Mouse (Mus musculus): ENCODE data around the gene Ajm1. TPM values are rescaled to one million over a fixed set of nuclear protein-coding genes. Genes with fewer than 3 reads are reported as not detected.

The Ajm1 gene
- total and polyA plus RNA-seq, 2 experiments = 0.07 TPM; not detected in 1

- TF ChIP-seq POLR2A (IDR thresholded peaks at IDR 0.05; ENCODE audit: extremely low read depth, insufficient read depth, low read length) (peak; percentile 73), CTCF (IDR thresholded peaks at IDR 0.05; ENCODE audit: low read depth, low read length) (no peak)
- H3K4me3 ChIP-seq (ENCODE audit: insufficient read depth, low read depth, low read length) = peak within 1 kb of the TSS; percentile 97
- H3K4me1 ChIP-seq (ENCODE audit: control insufficient read depth, insufficient read depth, low read length) = peaks cover 11% of the 10 kb centered on the region; the same call in 1 of the 2 replicates
- no peaks in the 10 kb centered on the region for H3K27me3 ChIP-seq (ENCODE audit: control insufficient read depth, insufficient read depth, low read length)
- WGBS = under 1% methylated on average over 80 of the region's 80 CpGs
- peaks cover 20% of the 10 kb centered on the region; the same call in 1 of the 2 replicates for H3K79me2 ChIP-seq (ENCODE audit: control insufficient read depth, insufficient read depth, low read length)
- H3K27ac ChIP-seq (replicated peaks; ENCODE audit: insufficient read depth, low read depth, low read length) = peak within 1 kb of the TSS; percentile 88
- peak within 1 kb of the TSS; percentile 99 for H3K9ac ChIP-seq (ENCODE audit: low read depth, low read length)
- DNase-seq (ENCODE audit: extremely low read depth, low read depth, low spot score) = peak; percentile 60
- H3K36me3 ChIP-seq (ENCODE audit: control insufficient read depth, insufficient read depth, low read length) = no peaks in the 10 kb centered on the region
Measured at GRCm38 (mm10) chr2:25607761-25608622, 26.4 kb upstream of the Ajm1 start, which contains the start of gene Rabl6. Gene Rabl6, minus strand, starts transcription at chr2:25608521.

GRCm38 (mm10) chr2:25602526-25602925, 21.0 kb upstream of the Ajm1 start:
- H3K9ac ChIP-seq (ENCODE audit: low read depth, low read length) = no peak overlapping the region
- no peak overlapping the region for H3K4me3 ChIP-seq (ENCODE audit: insufficient read depth, low read depth, low read length)
- H3K4me1 ChIP-seq (ENCODE audit: control insufficient read depth, insufficient read depth, low read length) = peaks cover 8% of the 10 kb centered on the region; the same call in 1 of the 2 replicates
- no peak for TF ChIP-seq CTCF (IDR thresholded peaks at IDR 0.05; ENCODE audit: low read depth, low read length)
- no peak for TF ChIP-seq POLR2A (IDR thresholded peaks at IDR 0.05; ENCODE audit: extremely low read depth, insufficient read depth, low read length)
- peaks cover 12% of the 10 kb centered on the region; the same call in 1 of the 2 replicates for H3K79me2 ChIP-seq (ENCODE audit: control insufficient read depth, insufficient read depth, low read length)
- H3K36me3 ChIP-seq (ENCODE audit: control insufficient read depth, insufficient read depth, low read length) = peaks cover 22% of the 10 kb centered on the region
- DNase-seq (ENCODE audit: extremely low read depth, low read depth, low spot score) = no peak
- 89% methylated on average over 5 of the region's 5 CpGs for WGBS
- no peaks in the 10 kb centered on the region for H3K27me3 ChIP-seq (ENCODE audit: control insufficient read depth, insufficient read depth, low read length)
- H3K27ac ChIP-seq (replicated peaks; ENCODE audit: insufficient read depth, low read depth, low read length) = no peak overlapping the region

- H3K4me1 ChIP-seq (ENCODE audit: control insufficient read depth, insufficient read depth, low read length) = no peaks in the 10 kb centered on the region
- DNase-seq (ENCODE audit: extremely low read depth, low read depth, low spot score) = peak; percentile 26
- H3K36me3 ChIP-seq (ENCODE audit: control insufficient read depth, insufficient read depth, low read length) = peaks cover 41% of the 10 kb centered on the region
- no peaks in the 10 kb centered on the region for H3K79me2 ChIP-seq (ENCODE audit: control insufficient read depth, insufficient read depth, low read length)
- no peak overlapping the region for H3K9ac ChIP-seq (ENCODE audit: low read depth, low read length)
- no peak for TF ChIP-seq POLR2A (IDR thresholded peaks at IDR 0.05; ENCODE audit: extremely low read depth, insufficient read depth, low read length)
- TF ChIP-seq CTCF (IDR thresholded peaks at IDR 0.05; ENCODE audit: low read depth, low read length) = no peak
- WGBS = 67% methylated on average over 2 of the region's 2 CpGs
- H3K4me3 ChIP-seq (ENCODE audit: insufficient read depth, low read depth, low read length) = no peak overlapping the region
- no peak overlapping the region for H3K27ac ChIP-seq (replicated peaks; ENCODE audit: insufficient read depth, low read depth, low read length)
- no peaks in the 10 kb centered on the region for H3K27me3 ChIP-seq (ENCODE audit: control insufficient read depth, insufficient read depth, low read length)
Measured at GRCm38 (mm10) chr2:25600037-25600436, 18.5 kb upstream of the Ajm1 start.

- DNase-seq (ENCODE audit: extremely low read depth, low read depth, low spot score) = no peak
- H3K27me3 ChIP-seq (ENCODE audit: control insufficient read depth, insufficient read depth, low read length) = no peaks in the 10 kb centered on the region
- H3K9ac ChIP-seq (ENCODE audit: low read depth, low read length) = no peak overlapping the region
- H3K27ac ChIP-seq (replicated peaks; ENCODE audit: insufficient read depth, low read depth, low read length) = no peak overlapping the region
- TF ChIP-seq POLR2A (IDR thresholded peaks at IDR 0.05; ENCODE audit: extremely low read depth, insufficient read depth, low read length) (no peak), CTCF (IDR thresholded peaks at IDR 0.05; ENCODE audit: low read depth, low read length) (no peak)
- H3K4me3 ChIP-seq (ENCODE audit: insufficient read depth, low read depth, low read length) = no peak overlapping the region
- no peaks in the 10 kb centered on the region for H3K79me2 ChIP-seq (ENCODE audit: control insufficient read depth, insufficient read depth, low read length)
- 97% methylated on average over 1 of the region's 1 CpGs for WGBS
- H3K4me1 ChIP-seq (ENCODE audit: control insufficient read depth, insufficient read depth, low read length) = no peaks in the 10 kb centered on the region
- H3K36me3 ChIP-seq (ENCODE audit: control insufficient read depth, insufficient read depth, low read length) = peaks cover 48% of the 10 kb centered on the region
Measured at GRCm38 (mm10) chr2:25598749-25599148, 17.2 kb upstream of the Ajm1 start.

- no peaks in the 10 kb centered on the region for H3K27me3 ChIP-seq (ENCODE audit: control insufficient read depth, insufficient read depth, low read length)
- peaks cover 57% of the 10 kb centered on the region for H3K36me3 ChIP-seq (ENCODE audit: control insufficient read depth, insufficient read depth, low read length)
- WGBS = 95% methylated on average over 5 of the region's 5 CpGs
Measured at GRCm38 (mm10) chr2:25596765-25597510, 15.4 kb upstream of the Ajm1 start.

More at GRCm38 (mm10) chr2:25596765-25597510, 15.4 kb upstream of the Ajm1 start:
- Histone ChIP-seq H3K27ac (replicated peaks; ENCODE audit: insufficient read depth, low read depth, low read length) (no peak overlapping the region), H3K4me3 (ENCODE audit: insufficient read depth, low read depth, low read length) (no peak overlapping the region), H3K4me1 (ENCODE audit: control insufficient read depth, insufficient read depth, low read length) (no peaks in the 10 kb centered on the region), H3K9ac (ENCODE audit: low read depth, low read length) (no peak overlapping the region), H3K79me2 (ENCODE audit: control insufficient read depth, insufficient read depth, low read length) (no peaks in the 10 kb centered on the region)
- TF ChIP-seq CTCF (IDR thresholded peaks at IDR 0.05; ENCODE audit: low read depth, low read length) (no peak), POLR2A (IDR thresholded peaks at IDR 0.05; ENCODE audit: extremely low read depth, insufficient read depth, low read length) (no peak)
- no peak for DNase-seq (ENCODE audit: extremely low read depth, low read depth, low spot score)

Measured in liver, adult 2 months (tissue).